8 mouse cellular contexts compared by ENCODE assay signal in the genomic region with DNA sequence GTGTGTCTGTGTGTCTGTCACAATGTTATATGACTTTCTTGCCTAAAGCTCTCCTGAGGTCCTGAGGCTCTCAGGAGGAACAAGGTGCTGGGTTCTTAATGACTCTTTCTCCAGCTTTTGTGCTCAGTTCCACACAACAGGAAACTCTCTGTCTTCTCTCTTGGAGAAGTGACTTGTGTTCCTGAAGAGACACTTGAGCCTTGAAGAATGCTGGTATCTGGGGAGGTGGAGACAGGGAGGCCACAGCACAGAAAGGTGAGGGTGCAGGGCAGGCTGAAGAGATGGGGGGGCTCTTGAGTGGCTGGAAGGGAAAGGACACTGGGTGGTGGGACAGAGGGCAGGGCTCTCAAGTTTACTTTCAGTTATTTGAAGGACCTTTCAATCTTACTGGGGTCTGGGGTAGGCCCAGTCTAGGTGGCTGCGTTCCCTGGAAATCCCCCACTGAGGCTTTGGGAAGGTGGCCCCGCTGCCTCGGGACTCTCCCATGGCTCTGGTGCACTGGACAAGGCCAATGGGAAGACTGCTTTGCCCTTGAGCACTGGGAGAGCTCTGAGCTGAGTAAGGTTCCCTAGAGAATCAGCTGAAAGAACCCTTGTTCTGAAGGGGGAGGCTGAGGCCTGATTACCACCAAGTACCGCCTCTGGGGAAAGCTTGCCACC. TPM values are rescaled to one million over a fixed set of nuclear protein-coding genes. Genes with fewer than 3 reads are reported as not detected.
DNase-seq lines count a peak whose midpoint lies in the region; ATAC-seq lines count a peak whose summit lies in the region.

No protein-coding gene starts in this region.

- no peaks in the 10 kb centered on the region; the same call in 1 of the 2 replicates for H3K36me3 ChIP-seq in kidney, embryonic 14.5 days (ENCODE audit: control insufficient read depth, insufficient read depth, low read length)
- 0 out of 2 replicates have a peak, but pooled peaks cover 9% of the 10 kb centered on the region for H3K36me3 ChIP-seq in embryonic facial prominence, embryonic 13.5 days
- H3K36me3 ChIP-seq in limb, embryonic 10.5 days, result 0 out of 2 replicates have a peak, but pooled peaks cover 7% of the 10 kb centered on the region
- no peaks in the 10 kb centered on the region for H3K36me3 ChIP-seq in midbrain, embryonic 14.5 days (ENCODE audit: control insufficient read depth, insufficient read depth, low read length)

- peaks cover 39% of the 10 kb centered on the region for H3K4me1 ChIP-seq in kidney, embryonic 14.5 days (ENCODE audit: control insufficient read depth, insufficient read depth, low read length)
- peaks cover 43% of the 10 kb centered on the region for H3K4me1 ChIP-seq in embryonic facial prominence, embryonic 13.5 days
- H3K4me1 ChIP-seq in limb, embryonic 10.5 days, result peaks cover 46% of the 10 kb centered on the region
- peaks cover 47% of the 10 kb centered on the region for H3K4me1 ChIP-seq in midbrain, embryonic 14.5 days (ENCODE audit: control insufficient read depth, insufficient read depth, low read length)

- DNase-seq in kidney, adult 11 months, result no peak
- no peak for DNase-seq in limb, embryonic 10.5 days (ENCODE audit: low spot score)
- DNase-seq in midbrain, embryonic 14.5 days, result no peak
- no peak for DNase-seq in layer of hippocampus, postnatal 10 days (ENCODE audit: low spot score in 2 of 2)

- H3K9me3 ChIP-seq in kidney, embryonic 14.5 days (ENCODE audit: control insufficient read depth, low read length), result no peaks in the 10 kb centered on the region
- H3K9me3 ChIP-seq in embryonic facial prominence, embryonic 13.5 days, result no peaks in the 10 kb centered on the region
- H3K9me3 ChIP-seq in limb, embryonic 10.5 days (replicated peaks), result no peaks in the 10 kb centered on the region
- no peaks in the 10 kb centered on the region for H3K9me3 ChIP-seq in midbrain, embryonic 14.5 days (ENCODE audit: control insufficient read depth, low read length)

- no peak for ATAC-seq in kidney, embryonic 14.5 days (ENCODE audit: low FRiP score, low TSS enrichment)
- ATAC-seq in embryonic facial prominence, embryonic 13.5 days (ENCODE audit: insufficient number of reproducible peaks, insufficient read depth, low FRiP score, low TSS enrichment, low read depth), result no peak
- ATAC-seq in midbrain, embryonic 14.5 days (ENCODE audit: low FRiP score, low TSS enrichment), result no peak
- ATAC-seq in erythroid progenitor cell, adult 5-6 weeks (replicated peaks; ENCODE audit: low FRiP score, poor library complexity, severe bottlenecking), result no peak
- no peak for ATAC-seq in erythroblast, adult 5-6 weeks (replicated peaks; ENCODE audit: low FRiP score, poor library complexity, severe bottlenecking)

- H3K27ac ChIP-seq in kidney, embryonic 14.5 days (ENCODE audit: low read depth, low read length), result peak overlapping the region; percentile 69
- peak overlapping the region; percentile 48; the same call in 1 of the 2 replicates for H3K27ac ChIP-seq in embryonic facial prominence, embryonic 13.5 days
- peak overlapping the region; percentile 47 for H3K27ac ChIP-seq in limb, embryonic 10.5 days
- peak overlapping the region; percentile 32; the same call in 1 of the 2 replicates for H3K27ac ChIP-seq in midbrain, embryonic 14.5 days (replicated peaks; ENCODE audit: low read depth, low read length)

- no peaks in the 10 kb centered on the region for H3K27me3 ChIP-seq in kidney, embryonic 14.5 days (ENCODE audit: control insufficient read depth, insufficient read depth, low read length)
- no peaks in the 10 kb centered on the region for H3K27me3 ChIP-seq in embryonic facial prominence, embryonic 13.5 days
- H3K27me3 ChIP-seq in limb, embryonic 10.5 days (ENCODE audit: low read depth, poor library complexity, severe bottlenecking), result no peaks in the 10 kb centered on the region
- H3K27me3 ChIP-seq in midbrain, embryonic 14.5 days (ENCODE audit: control insufficient read depth, insufficient read depth, low read length), result no peaks in the 10 kb centered on the region

- H3K4me3 ChIP-seq in kidney, embryonic 14.5 days (ENCODE audit: low read length), result no peak overlapping the region
- no peak overlapping the region for H3K4me3 ChIP-seq in embryonic facial prominence, embryonic 13.5 days
- H3K4me3 ChIP-seq in limb, embryonic 10.5 days, result no peak overlapping the region
- no peak overlapping the region for H3K4me3 ChIP-seq in midbrain, embryonic 14.5 days (replicated peaks; ENCODE audit: low read depth, low read length)

- no peak overlapping the region for H3K9ac ChIP-seq in kidney, embryonic 14.5 days (ENCODE audit: low read depth, low read length)
- H3K9ac ChIP-seq in embryonic facial prominence, embryonic 13.5 days, result no peak overlapping the region
- no peak overlapping the region for H3K9ac ChIP-seq in midbrain, embryonic 14.5 days (replicated peaks; ENCODE audit: low read length)

- WGBS in kidney, embryonic 14.5 days, result 74% methylated on average over 4 of the region's 4 CpGs
- WGBS in embryonic facial prominence, embryonic 13.5 days, result 68% methylated on average over 4 of the region's 4 CpGs
- WGBS in limb, embryonic 10.5 days, result 83% methylated on average over 4 of the region's 4 CpGs
- WGBS in midbrain, embryonic 14.5 days, result 79% methylated on average over 4 of the region's 4 CpGs

- no peak overlapping the region for H3K4me2 ChIP-seq in kidney, embryonic 14.5 days (replicated peaks; ENCODE audit: low read depth, low read length)
- H3K4me2 ChIP-seq in embryonic facial prominence, embryonic 13.5 days, result no peak overlapping the region
- H3K4me2 ChIP-seq in midbrain, embryonic 14.5 days (ENCODE audit: low read length), result no peak overlapping the region

RNA-seq across cellular contexts. Expression of a gene that starts 33.9 kb away (rescaled TPM):
- 23.6 and 25.7 TPM in 2 replicates for polyA plus RNA-seq in kidney, embryonic 14.5 days (2014; fragmentation: Nextera tagmentation; extraction: Ambion mirVana)
- polyA plus RNA-seq in embryonic facial prominence, embryonic 13.5 days (2015; fragmentation: Nextera tagmentation; extraction: Ambion mirVana), result 20.1 and 21.9 TPM in 2 replicates
- 19.4 and 19.7 TPM in 2 replicates for polyA plus RNA-seq in limb, embryonic 10.5 days (2016; fragmentation: Nextera tagmentation; extraction: Ambion mirVana)
- 17.0 and 17.7 TPM in 2 replicates for polyA plus RNA-seq in midbrain, embryonic 14.5 days (2014; fragmentation: Nextera tagmentation; extraction: Ambion mirVana)
- 5.4 and 10.9 TPM in 2 replicates for total RNA-seq in erythroid progenitor cell, adult 5-6 weeks (2015; ENCODE audit: low replicate concordance)
- 2.4 and 3.6 TPM in 2 replicates for total RNA-seq in erythroid progenitor cell, adult 5-6 weeks (2017; ENCODE audit: low replicate concordance)
- total RNA-seq in erythroblast, adult 5-6 weeks (2015; ENCODE audit: low replicate concordance), result 6.9 and 8.8 TPM in 2 replicates
- 5.1 and 6.0 TPM in 2 replicates for total RNA-seq in erythroblast, adult 5-6 weeks (2017; ENCODE audit: low replicate concordance)
- total RNA-seq in layer of hippocampus, postnatal 10 days (2021), result 10 to 100 TPM; 18.3 to 19.8 TPM

RNA-seq across cellular contexts. Expression of a gene that starts 56.7 kb away (rescaled TPM):
- 549 and 658 TPM in 2 replicates for polyA plus RNA-seq in kidney, embryonic 14.5 days (2014; fragmentation: Nextera tagmentation; extraction: Ambion mirVana)
- 514 and 560 TPM in 2 replicates for polyA plus RNA-seq in embryonic facial prominence, embryonic 13.5 days (2015; fragmentation: Nextera tagmentation; extraction: Ambion mirVana)
- polyA plus RNA-seq in limb, embryonic 10.5 days (2016; fragmentation: Nextera tagmentation; extraction: Ambion mirVana), result 533 and 582 TPM in 2 replicates
- polyA plus RNA-seq in midbrain, embryonic 14.5 days (2014; fragmentation: Nextera tagmentation; extraction: Ambion mirVana), result 203 and 232 TPM in 2 replicates
- 11.7 and 45.8 TPM in 2 replicates for total RNA-seq in erythroid progenitor cell, adult 5-6 weeks (2015; ENCODE audit: low replicate concordance)
- total RNA-seq in erythroid progenitor cell, adult 5-6 weeks (2017; ENCODE audit: low replicate concordance), result 14.7 and 16.7 TPM in 2 replicates
- total RNA-seq in erythroblast, adult 5-6 weeks (2015; ENCODE audit: low replicate concordance), result 20.3 and 31.3 TPM in 2 replicates
- 17.6 and 24.5 TPM in 2 replicates for total RNA-seq in erythroblast, adult 5-6 weeks (2017; ENCODE audit: low replicate concordance)
- 10 to 100 TPM; 60.9 to 67.7 TPM for total RNA-seq in layer of hippocampus, postnatal 10 days (2021)
